Mouse (Mus musculus) CH12.LX (cell line): ENCODE results near the gene Ip6k1. TPM values are rescaled to one million over a fixed set of nuclear protein-coding genes. Genes with fewer than 3 reads are reported as not detected.

Experiments used
- DNase-seq: peaks from one replicate; pipeline ENCODE4 v3.0.0-alpha.2; 2013; ENCODE audit errors: extremely low read depth
- H3K27ac ChIP-seq: 2 replicates; pipeline ENCODE4 v1.5.1; 2012; ENCODE audit warnings: low read depth, mild to moderate bottlenecking, control low read depth, moderate library complexity; ENCODE audit not compliant: insufficient read depth
- H3K27me3 ChIP-seq: replicated peaks from 2 replicates; pipeline ENCODE3; 2012; ENCODE audit warnings: inconsistent platforms
- H3K36me3 ChIP-seq, 2 experiments: replicated peaks in 1 of 2; 2 replicates each; pipeline versions ENCODE3 to v1.6.1; 2012; ENCODE audit warnings: inconsistent platforms in 1 of 2, low read length in 1 of 2, mild to moderate bottlenecking in 1 of 2, mixed read lengths in 1 of 2, moderate library complexity in 1 of 2; ENCODE audit not compliant: control insufficient read depth in 1 of 2, insufficient read depth in 1 of 2
- H3K4me1 ChIP-seq, 2 experiments: 2 replicates each; pipeline ENCODE4 v1.6.1; 2012; ENCODE audit warnings: inconsistent platforms in 1 of 2, moderate library complexity in 1 of 2; ENCODE audit not compliant: insufficient read depth in 2 of 2, control insufficient read depth in 1 of 2
- H3K4me2 ChIP-seq: 2 replicates; pipeline ENCODE4 v1.6.1; 2012; ENCODE audit warnings: low read depth, mild to moderate bottlenecking, control low read depth; ENCODE audit not compliant: poor library complexity, insufficient read depth, severe bottlenecking
- H3K4me3 ChIP-seq, 3 experiments: fragments of 150-350 bp in 1 of 3; sonication (generic) in 1 of 3; replicated peaks in 1 of 3; 2 replicates each; pipeline versions ENCODE3 to v1.5.1; 2011 to 2012; ENCODE audit warnings: low read depth in 2 of 3, low read length in 2 of 3, mild to moderate bottlenecking in 2 of 3, moderate library complexity in 2 of 3, control low read depth in 1 of 3, improper control_type of control experiment in 1 of 3, inconsistent platforms in 1 of 3, mixed read lengths in 1 of 3; ENCODE audit not compliant: poor library complexity in 1 of 3
- H3K79me2 ChIP-seq: replicated peaks from 2 replicates; pipeline ENCODE4 v1.6.1; 2012; ENCODE audit warnings: mild to moderate bottlenecking, moderate library complexity; ENCODE audit not compliant: control insufficient read depth, poor library complexity, insufficient read depth, severe bottlenecking; ENCODE audit errors: extremely low read depth
- H3K9ac ChIP-seq: 2 replicates; pipeline ENCODE4 v1.6.1; 2012; ENCODE audit warnings: low read depth, mild to moderate bottlenecking, control low read depth, moderate library complexity; ENCODE audit not compliant: insufficient read depth
- H3K9me3 ChIP-seq: replicated peaks from 2 replicates; pipeline ENCODE3; 2012; ENCODE audit warnings: low read length, inconsistent platforms, mixed read lengths
- BHLHE40 ChIP-seq: IDR thresholded peaks from 2 replicates; pipeline ENCODE4 v1.6.1; 2011; ENCODE audit warnings: mild to moderate bottlenecking, low read depth, low read length, improper control_type of control experiment
- CHD2 ChIP-seq: IDR thresholded peaks from 2 replicates; pipeline ENCODE4 v1.6.1; 2011; ENCODE audit warnings: low read length, improper control_type of control experiment
- CTCF ChIP-seq, 2 experiments: IDR thresholded peaks in 1 of 2; conservative IDR thresholded peaks in 1 of 2; 2 replicates each; pipeline ENCODE4 v1.5.1; 2011 to 2012; ENCODE audit warnings: low read depth in 2 of 2, low read length in 2 of 2, improper control_type of control experiment in 1 of 2, inconsistent platforms in 1 of 2, mild to moderate bottlenecking in 1 of 2, moderate library complexity in 1 of 2
- E2F4 ChIP-seq: IDR thresholded peaks from 2 replicates; pipeline ENCODE4 v1.6.1; 2011; ENCODE audit warnings: low read depth, low read length, improper control_type of control experiment; ENCODE audit not compliant: insufficient replicate concordance
- EP300 ChIP-seq: IDR thresholded peaks from 2 replicates; pipeline ENCODE4 v1.6.1; 2011; ENCODE audit warnings: low read length, improper control_type of control experiment
- IRF4 ChIP-seq: IDR thresholded peaks from 2 replicates; pipeline ENCODE4 v1.6.1; 2014; ENCODE audit warnings: low read depth, mild to moderate bottlenecking, inconsistent platforms, low read length, improper control_type of control experiment
- JUND ChIP-seq: conservative IDR thresholded peaks from 2 replicates; pipeline ENCODE4 v1.6.1; 2011; ENCODE audit warnings: low read depth, low read length, improper control_type of control experiment
- MAFK ChIP-seq: IDR thresholded peaks from 2 replicates; pipeline ENCODE4 v1.6.1; 2011; ENCODE audit warnings: low read length, improper control_type of control experiment; ENCODE audit not compliant: insufficient replicate concordance
- MAX ChIP-seq: IDR thresholded peaks from 2 replicates; pipeline ENCODE4 v1.6.1; 2011; ENCODE audit warnings: low read length, improper control_type of control experiment
- MAZ ChIP-seq: IDR thresholded peaks from 2 replicates; pipeline ENCODE4 v1.6.1; 2012; ENCODE audit warnings: low read depth, mild to moderate bottlenecking, inconsistent platforms, low read length, improper control_type of control experiment, moderate library complexity
- MEF2A ChIP-seq: IDR thresholded peaks from 2 replicates; pipeline ENCODE4 v1.6.1; 2014; ENCODE audit warnings: low read depth, mild to moderate bottlenecking, inconsistent platforms, low read length, improper control_type of control experiment, borderline replicate concordance
- NELFE ChIP-seq: IDR thresholded peaks from 2 replicates; pipeline ENCODE4 v1.6.1; 2011; ENCODE audit warnings: low read depth, low read length, improper control_type of control experiment
- NRF1 ChIP-seq: IDR thresholded peaks from 2 replicates; pipeline ENCODE4 v1.6.1; 2014; ENCODE audit warnings: low read depth, mild to moderate bottlenecking, inconsistent platforms, low read length, improper control_type of control experiment, moderate library complexity
- PAX5 ChIP-seq: IDR thresholded peaks from 2 replicates; pipeline ENCODE4 v1.6.1; 2012; ENCODE audit warnings: low read length, inconsistent platforms, mixed read lengths
- RAD21 ChIP-seq: IDR thresholded peaks from 2 replicates; pipeline ENCODE4 v1.6.1; 2011; ENCODE audit warnings: low read depth, mild to moderate bottlenecking, low read length, improper control_type of control experiment, moderate library complexity
- SIN3A ChIP-seq: IDR thresholded peaks from 2 replicates; pipeline ENCODE4 v1.6.1; 2012; ENCODE audit warnings: low read length, improper control_type of control experiment, inconsistent platforms
- UBTF ChIP-seq: IDR thresholded peaks from 2 replicates; pipeline ENCODE4 v1.6.1; 2012; ENCODE audit warnings: low read depth, mild to moderate bottlenecking, inconsistent platforms, low read length, improper control_type of control experiment, moderate library complexity
- USF2 ChIP-seq: conservative IDR thresholded peaks from 2 replicates; pipeline ENCODE4 v1.6.1; 2011; ENCODE audit warnings: low read depth, low read length, improper control_type of control experiment
- ZC3H11A ChIP-seq: IDR thresholded peaks from 2 replicates; pipeline ENCODE4 v1.6.1; 2012; ENCODE audit warnings: low read depth, mild to moderate bottlenecking, inconsistent platforms, low read length, improper control_type of control experiment
- ZKSCAN1 ChIP-seq: IDR thresholded peaks from 2 replicates; pipeline ENCODE4 v1.6.1; 2012; ENCODE audit warnings: low read depth, inconsistent platforms, low read length, improper control_type of control experiment, borderline replicate concordance
- ZMIZ1 ChIP-seq: IDR thresholded peaks from 2 replicates; pipeline ENCODE4 v1.6.1; 2012; ENCODE audit warnings: low read depth, mild to moderate bottlenecking, inconsistent platforms, low read length, improper control_type of control experiment
- ZNF384 ChIP-seq: IDR thresholded peaks from 2 replicates; pipeline ENCODE4 v1.6.1; 2012; ENCODE audit warnings: low read depth, low read length, improper control_type of control experiment, inconsistent platforms
- dilution Hi-C: fragments of 300-500 bp; cut with MboI; formaldehyde crosslinking; loops from 2 replicates; pipeline ENCODE4 v1.14.3; 2020; ENCODE audit warnings: low sequenced_read_pairs; ENCODE audit not compliant: extremely low pct_unique_long_range_greater_than_20kb, extremely low pct_ligation_motif_present
- in situ Hi-C: fragments of 300-500 bp; cut with MboI; formaldehyde crosslinking; loops from 3 replicates; pipeline ENCODE4 v1.14.3; 2019; ENCODE audit warnings: low sequenced_read_pairs, low pct_ligation_motif_present, low pct_unique_long_range_greater_than_20kb, mixed read lengths
- polyA plus RNA-seq: library from polyadenylated mRNA; unstranded; fragments of >175 nt; gene quantifications from 2 replicates; pipeline ENCODE4 v1.2.1, GENCODE M21; 2012; ENCODE audit warnings: low read depth; ENCODE audit not compliant: insufficient read length
- total RNA-seq, 2 experiments: library from RNA; depleted of rRNA; stranded (reverse); fragments of 300-350 nt in 1 of 2; fragments of >200 nt in 1 of 2; gene quantifications; 2 replicates each; pipeline ENCODE4 v1.2.3; 2012 to 2014

Ip6k1 gene
- total and polyA plus RNA-seq, 3 experiments, result 26.0 to 40.7 (median 27.1) TPM

DNA sequence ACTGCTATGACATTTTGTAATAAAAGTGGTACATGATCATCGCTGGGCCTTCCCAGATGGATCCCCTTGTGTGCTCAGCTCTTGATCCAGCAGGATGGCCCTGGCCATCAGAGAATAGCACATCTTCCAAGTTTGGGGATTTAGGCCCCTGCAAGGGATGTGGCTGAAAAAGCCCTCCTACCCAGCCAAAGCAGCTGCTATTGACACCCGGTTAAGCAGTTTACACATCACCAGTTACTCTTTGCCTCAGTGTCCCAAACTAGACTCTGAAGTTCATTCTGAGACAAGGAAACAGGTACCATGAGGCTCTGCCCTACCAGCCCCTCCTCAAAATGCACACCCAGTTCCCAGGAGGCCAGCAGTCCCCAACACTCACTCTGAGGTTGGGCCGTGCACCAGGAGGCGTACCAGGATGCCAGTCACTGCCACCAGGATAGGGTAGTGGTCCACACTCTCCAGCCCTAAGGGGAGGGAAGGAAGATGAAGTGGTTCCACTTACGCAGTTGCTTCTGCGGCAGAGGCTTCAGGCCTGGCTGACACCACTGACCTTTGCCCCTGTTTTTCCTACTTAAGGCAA lies 53.4 kb downstream of the Ip6k1 start:
- no peak overlapping the region for H3K4me2 ChIP-seq
- DNase-seq, result no peak
- no peak overlapping the region for H3K27ac ChIP-seq
- TF ChIP-seq PAX5 (no peak), E2F4 (no peak), CHD2 (no peak), MAFK (no peak)
- no peak overlapping the region for H3K9ac ChIP-seq
- peaks cover 92 to 98% of the 10 kb centered on the region in 2 experiments for H3K36me3 ChIP-seq
- no peaks in the 10 kb centered on the region for H3K27me3 ChIP-seq
- no peaks in the 10 kb centered on the region for H3K79me2 ChIP-seq
- no peak overlapping the region for H3K4me3 ChIP-seq
- dilution Hi-C loops, result no loop called here
- H3K9me3 ChIP-seq, result no peaks in the 10 kb centered on the region
- in situ Hi-C loops, result loop anchor here (5.0 kb wide), 1 partner anchor 88 kb away; no protein-coding TSS in a partner anchor
- peaks cover 0 to 13% of the 10 kb centered on the region in 2 experiments; a peak in 2 of 4 replicates for H3K4me1 ChIP-seq

DNA sequence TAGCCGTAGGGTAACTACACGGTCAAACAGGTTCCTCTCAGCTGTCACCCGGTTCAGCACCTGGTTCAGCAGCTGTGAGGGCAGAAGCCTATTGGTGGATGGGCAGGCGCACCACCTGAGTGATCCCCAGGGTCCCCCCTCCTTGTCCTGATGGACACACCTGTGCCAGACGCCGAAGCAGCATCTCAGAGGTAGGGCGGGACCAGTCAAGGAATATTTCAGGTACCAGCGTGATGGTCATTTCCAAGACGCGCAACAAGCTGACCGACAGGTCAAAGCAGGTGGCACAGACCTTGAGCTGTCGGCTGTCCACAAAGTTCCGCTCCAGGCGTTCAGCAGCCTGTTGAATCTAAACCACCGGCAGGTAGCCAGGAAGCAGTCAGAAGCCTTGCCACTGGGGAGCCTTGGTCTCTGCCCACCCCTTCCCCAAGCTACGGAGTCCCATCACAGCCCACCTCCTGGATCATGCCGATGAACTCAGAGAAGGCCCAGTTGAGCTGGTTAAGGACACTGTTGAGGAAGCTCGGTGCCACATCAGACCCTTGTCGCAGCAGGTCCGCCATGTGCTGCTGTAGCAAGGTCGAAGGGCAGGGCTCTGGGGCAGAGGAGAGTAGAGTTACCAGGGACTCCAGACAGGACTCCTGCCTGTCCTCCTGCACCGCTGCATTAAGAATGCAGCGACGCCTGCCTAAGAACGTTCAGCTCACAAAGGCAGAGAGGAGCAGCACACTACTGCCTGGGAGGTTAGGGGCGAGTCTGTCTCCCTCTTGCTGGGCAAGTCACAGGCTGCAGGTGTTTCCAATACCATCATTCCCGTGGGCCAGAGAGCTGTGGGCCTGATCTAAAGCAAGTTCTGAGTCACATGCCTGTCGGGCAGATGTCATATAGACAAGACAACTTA lies 54.3 kb downstream of the Ip6k1 start:
- no peak overlapping the region for H3K9ac ChIP-seq
- H3K27me3 ChIP-seq, result no peaks in the 10 kb centered on the region
- peaks cover 0 to 13% of the 10 kb centered on the region in 2 experiments; a peak in 2 of 4 replicates for H3K4me1 ChIP-seq
- H3K36me3 ChIP-seq, result peaks cover 88 to 98% of the 10 kb centered on the region in 2 experiments
- H3K4me2 ChIP-seq, result no peak overlapping the region
- H3K9me3 ChIP-seq, result no peaks in the 10 kb centered on the region
- no peak for DNase-seq
- in situ Hi-C loops (loop anchor here (5.0 kb wide), 1 partner anchor 89 kb away; no protein-coding TSS in a partner anchor), dilution Hi-C loops (no loop called here)
- TF ChIP-seq JUND (no peak), MEF2A (no peak), PAX5 (no peak), NELFE (no peak)
- H3K79me2 ChIP-seq, result no peaks in the 10 kb centered on the region
- no peak overlapping the region for H3K27ac ChIP-seq
- no peak overlapping the region for H3K4me3 ChIP-seq

DNA sequence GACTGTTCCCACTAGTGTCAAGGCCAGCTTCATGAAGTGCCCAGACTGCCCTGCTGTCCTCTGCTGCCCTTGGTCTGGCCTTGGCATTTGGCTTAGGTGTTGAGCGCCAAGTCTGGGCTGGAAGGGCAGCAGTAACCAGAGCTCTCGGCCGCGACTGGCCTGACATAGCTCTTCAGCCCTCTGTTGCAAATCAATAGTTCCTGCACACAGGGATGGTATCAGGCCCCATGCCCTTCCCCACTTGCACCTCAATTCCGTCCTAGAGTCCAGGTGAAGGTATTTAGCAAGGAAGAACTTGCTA lies 54.9 kb downstream of the Ip6k1 start:
- Histone ChIP-seq H3K27me3 (no peaks in the 10 kb centered on the region), H3K36me3 (peaks cover 88 to 98% of the 10 kb centered on the region in 2 experiments), H3K4me1 (peaks cover 0 to 9% of the 10 kb centered on the region in 2 experiments; a peak in 2 of 4 replicates), H3K4me3 (no peak overlapping the region), H3K79me2 (no peaks in the 10 kb centered on the region), H3K4me2 (no peak overlapping the region), H3K9ac (no peak overlapping the region), H3K27ac (no peak overlapping the region), H3K9me3 (no peaks in the 10 kb centered on the region)
- in situ Hi-C loops (loop anchor here (5.0 kb wide), 1 partner anchor 90 kb away; no protein-coding TSS in a partner anchor), dilution Hi-C loops (no loop called here)
- TF ChIP-seq CTCF (conservative IDR thresholded peaks at IDR 0.05 in 1 of 2, IDR thresholded peaks at IDR 0.05 in 1 of 2; ENCODE audit: low read depth in 2 of 2, low read length in 2 of 2) (no peak), ZKSCAN1 (no peak), RAD21 (no peak), EP300 (no peak), ZC3H11A (no peak), SIN3A (no peak), ZMIZ1 (no peak), USF2 (no peak), UBTF (no peak), MAZ (no peak), ZNF384 (no peak), BHLHE40 (no peak), PAX5 (no peak), NRF1 (no peak), E2F4 (no peak), IRF4 (no peak), MAX (no peak)
- DNase-seq, result no peak
